Mouse (Mus musculus): ENCODE data around the gene Meig1.
"Not testable (repeated sequence)": the region's sequence is repeated elsewhere in the genome, so short reads cannot be mapped to it uniquely, and the experiment has no call there.

The Meig1 gene
- long read RNA-seq, experiment 1, result 0 reads
- long read RNA-seq, experiment 2, partial matches to known transcripts, result 0 of 1 reads
- long read RNA-seq, experiment 2, other reads (novel, unspliced or antisense), result 1 of 1 reads

DNA sequence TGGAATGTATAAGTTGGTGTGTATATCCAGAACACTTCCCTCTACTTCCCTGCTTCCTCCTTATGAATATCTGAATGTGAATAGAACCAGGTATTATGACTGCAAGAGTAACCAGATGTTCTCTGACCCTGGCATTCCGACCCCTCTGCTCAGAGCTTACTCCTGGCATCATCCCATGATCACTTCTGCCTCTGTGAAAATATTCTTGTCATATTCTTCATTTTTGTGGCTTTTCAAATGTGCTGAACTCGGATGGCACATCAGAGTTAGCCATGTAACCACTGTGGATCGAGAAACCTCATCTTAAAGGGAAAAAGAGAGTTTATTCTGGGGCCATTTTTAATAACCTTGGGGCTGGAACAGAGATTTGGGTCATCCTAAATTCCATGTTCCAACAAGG, at the start of gene Meig1:
TSS of gene Meig1 (minus strand) at position 101 of the 400 bp plus-strand sequence.
- intact Hi-C loops (cut with DNase I), result no loop called here

DNA sequence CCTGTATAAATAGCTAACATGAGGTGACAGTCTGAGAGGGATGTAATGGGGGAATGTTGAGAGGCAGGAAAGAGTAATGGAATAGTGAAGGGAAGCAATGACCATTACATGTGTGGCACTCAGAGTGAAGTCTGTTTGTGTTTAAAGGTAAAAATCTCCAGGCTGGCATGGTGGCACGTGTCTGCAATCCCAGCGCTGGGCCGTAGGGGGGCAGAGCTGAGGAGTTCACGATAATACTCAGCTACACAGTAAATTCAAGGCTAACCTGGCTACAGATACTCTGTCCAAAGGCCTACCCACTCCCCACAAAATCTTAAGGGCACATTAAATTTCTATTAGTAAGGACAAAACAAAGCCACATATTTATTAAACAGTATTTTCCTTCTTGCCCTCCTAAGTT, 34.1 kb upstream of the Meig1 start:
- intact Hi-C loops (cut with DNase I), result no loop called here

DNA sequence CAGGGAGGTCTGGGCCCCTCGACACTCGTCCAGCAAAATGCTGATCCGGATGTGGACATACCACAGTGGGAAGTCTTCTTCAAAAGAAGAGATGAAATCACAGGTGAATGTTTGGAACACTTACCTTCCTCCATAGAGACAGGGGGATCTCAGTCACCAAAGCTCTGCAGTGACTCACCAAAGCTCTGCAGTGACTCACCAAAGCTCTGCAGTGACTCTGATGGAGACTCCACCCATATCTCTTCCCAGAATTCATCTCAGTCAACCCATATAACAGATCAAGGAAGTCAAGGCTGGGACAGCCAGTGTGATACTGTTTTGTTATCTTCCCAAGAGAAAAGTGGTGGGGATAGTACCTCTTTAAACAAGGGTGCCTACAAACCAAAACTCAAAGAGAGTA, 30.6 kb upstream of the Meig1 start:
- intact Hi-C loops (cut with DNase I), result no loop called here

DNA sequence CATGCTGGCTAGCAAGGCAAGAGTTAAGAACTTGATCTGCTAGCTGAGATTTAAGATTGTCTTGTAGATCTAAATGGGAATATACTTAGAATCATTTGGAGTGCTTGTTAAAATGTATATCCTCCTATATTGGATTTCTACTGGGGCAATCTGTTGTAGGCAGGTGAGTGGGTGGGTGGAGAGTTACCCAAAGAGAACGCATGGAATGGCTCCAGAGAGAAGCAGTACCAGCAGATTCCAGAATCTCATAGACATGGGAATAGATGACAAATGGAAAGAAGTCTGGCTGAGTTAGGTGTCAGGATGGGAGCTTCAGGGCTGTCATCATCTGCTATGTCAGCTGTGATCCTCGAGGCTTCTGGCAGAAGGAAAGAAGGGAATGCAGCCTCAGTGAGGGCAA, 27.0 kb upstream of the Meig1 start:
- intact Hi-C loops (cut with DNase I), result no loop called here

DNA sequence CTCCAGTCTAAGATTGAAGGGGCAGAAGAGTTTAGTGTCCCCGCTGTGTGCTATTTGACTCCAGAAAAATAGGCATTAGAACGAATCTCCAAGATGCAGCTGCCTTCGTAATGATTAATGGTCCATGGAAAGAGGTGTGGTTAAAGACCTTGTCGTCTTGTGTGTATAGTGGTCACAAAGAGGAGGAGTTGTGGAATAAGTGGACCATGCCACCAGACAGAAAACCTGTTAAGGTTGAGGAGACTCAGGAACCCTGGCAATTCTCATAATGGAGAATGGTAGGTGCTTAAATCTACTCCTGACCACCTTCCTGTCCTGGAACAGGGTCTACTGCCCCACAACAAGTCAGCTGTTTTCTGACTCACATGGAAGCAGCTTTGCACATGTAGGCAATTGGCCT, 23.5 kb upstream of the Meig1 start:
- intact Hi-C loops (cut with DNase I), result no loop called here

DNA sequence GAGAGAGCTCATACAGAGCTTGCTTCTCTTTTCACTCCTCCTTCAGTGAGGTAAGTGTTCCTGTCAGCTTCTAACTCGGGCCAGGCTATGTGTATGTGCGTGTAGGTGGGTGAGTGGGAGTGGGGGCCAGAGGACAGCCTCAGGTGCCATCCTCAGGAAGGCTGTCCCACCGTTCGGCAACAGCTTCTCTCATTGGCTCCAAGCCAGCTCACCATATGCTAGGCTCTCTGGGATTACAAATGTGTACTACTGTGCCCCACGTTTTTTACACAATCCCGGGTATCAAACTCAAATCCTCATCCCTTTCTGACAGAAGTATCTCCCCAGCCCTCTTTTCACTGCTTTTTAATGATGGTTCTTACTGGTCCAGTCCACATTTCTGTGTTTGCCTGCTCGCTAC, 21.8 kb upstream of the Meig1 start:
- intact Hi-C loops (cut with DNase I), result no loop called here

DNA sequence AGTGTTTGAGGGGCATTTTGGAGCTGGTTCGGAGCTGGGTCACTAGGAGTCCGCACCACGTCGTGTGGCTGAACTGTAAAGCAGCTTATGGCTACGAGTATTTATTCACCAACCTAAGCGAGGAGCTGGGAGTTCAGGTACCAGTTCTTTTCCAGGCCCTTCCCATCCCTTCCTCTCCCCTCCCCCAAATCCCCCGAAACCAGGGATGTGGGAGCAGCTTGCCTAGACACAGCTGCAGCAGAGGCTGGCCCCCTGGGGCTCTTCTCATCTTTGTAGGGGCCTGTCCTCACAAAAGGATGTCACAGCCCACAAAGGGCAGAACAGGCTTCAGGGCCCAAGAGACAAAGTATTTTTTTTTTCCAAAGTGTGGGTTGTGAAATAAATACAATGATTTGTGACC, 15.5 kb upstream of the Meig1 start:
- intact Hi-C loops (cut with DNase I), result no loop called here

DNA sequence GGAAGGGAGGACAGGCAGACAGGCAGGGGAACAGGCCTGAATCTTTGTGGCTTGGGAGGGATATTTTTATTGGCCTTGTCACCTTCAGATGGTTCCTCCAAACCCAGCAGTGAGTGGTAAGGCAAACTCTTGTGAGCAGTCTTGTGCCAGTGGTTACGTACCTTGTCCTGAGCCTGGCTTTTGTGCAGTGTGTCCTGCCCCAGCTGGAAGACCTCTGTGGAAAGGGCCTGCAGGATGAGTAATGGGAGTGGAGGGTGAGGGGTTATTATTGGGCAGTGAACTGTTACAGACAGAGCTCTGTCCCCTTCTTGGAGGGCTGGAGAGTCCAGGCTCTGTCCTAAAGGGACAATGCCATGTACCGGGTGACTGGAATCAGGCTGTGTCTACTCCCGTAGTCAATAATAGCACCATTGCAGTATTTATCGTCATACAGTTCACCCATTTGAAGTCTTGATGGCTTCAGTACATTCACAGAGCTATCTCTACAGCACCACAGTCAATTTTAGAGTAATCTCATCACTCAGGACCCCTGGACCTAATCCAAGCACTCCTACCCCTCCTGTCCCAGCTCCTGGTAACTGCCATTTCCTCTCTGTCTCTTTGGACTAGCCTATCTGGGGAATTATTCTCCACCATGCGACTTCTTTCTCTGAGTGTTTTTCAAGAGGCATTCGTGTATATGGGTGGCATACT, 13.1 kb upstream of the Meig1 start:
- intact Hi-C loops (cut with DNase I), result no loop called here

DNA sequence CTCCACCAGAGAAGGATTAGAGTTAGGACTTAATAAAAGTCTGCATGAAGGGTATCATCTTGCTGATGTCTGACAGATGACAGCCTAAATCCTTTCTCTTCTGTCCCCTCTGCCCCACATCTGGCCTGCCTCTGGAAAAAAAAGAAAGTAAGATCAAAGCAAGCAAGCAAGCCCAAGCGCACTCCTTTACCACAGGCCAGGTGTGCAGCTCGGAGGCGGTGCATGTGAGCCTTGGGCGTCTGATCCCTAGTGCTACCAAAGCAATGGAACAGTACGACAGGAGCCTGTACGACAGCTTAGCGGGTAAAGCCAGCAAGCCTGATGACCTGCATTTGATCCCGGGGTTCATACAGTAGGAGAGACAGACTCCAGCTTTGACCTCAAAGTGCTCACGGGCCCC, 8.5 kb upstream of the Meig1 start:
- intact Hi-C loops (cut with DNase I), result no loop called here

DNA sequence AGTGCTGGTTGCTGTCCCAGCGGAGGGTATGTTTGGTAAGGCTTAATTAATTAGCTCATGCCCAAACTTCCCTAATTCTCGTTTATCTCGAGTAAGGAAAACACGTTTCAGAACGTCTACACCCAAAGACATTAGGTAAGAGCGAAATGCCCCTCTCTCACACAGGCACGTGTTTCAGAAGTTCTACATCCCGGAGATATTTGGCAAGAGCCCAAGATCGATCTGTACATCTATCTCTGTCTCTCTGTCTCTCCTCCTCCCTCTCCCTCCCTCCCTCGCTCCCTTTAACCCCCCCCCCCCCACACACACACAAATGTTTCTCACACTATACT, 2.1 kb upstream of the Meig1 start:
- intact Hi-C loops (cut with DNase I), result no loop called here

DNA sequence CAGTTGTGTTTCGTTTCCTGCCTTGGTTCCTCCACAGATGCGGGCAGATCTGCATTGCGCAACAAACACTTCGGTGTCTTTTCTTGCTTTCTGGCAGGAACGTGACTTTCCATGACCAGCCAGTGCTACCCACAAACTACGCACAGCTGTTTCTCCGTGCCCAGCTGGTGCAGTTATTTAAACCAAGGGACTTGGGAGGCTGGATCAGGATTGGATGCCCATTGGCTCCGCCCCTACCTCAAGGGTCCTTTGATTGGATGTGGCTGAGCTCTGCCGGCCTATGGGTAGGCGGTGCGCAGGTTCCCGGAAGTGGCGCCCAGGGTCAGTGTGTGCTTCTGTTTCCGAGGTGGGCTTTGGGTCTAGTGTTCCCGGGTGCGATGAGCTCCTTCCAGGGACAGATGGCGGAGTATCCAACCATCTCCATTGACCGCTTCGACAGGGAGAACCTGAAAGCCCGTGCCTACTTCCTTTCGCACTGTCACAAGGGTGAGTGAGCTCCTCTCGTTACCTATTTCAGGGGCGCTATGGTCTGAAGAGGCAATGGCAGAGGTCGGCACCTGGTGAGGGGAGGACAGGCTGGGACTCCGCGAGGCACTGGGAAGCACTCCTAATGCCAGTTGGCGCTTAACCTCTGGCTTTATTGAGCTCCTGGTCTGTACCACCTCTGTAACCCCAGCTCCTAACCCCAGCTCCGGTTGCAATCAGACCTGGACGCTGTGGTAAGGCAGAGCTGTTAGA, 1.6 kb upstream of the Meig1 start, which contains the start of gene Dclre1c:
TSS of gene Dclre1c (plus strand) at position 291 of the 738 bp plus-strand sequence.
- intact Hi-C loops (cut with DNase I), result no loop called here

DNA sequence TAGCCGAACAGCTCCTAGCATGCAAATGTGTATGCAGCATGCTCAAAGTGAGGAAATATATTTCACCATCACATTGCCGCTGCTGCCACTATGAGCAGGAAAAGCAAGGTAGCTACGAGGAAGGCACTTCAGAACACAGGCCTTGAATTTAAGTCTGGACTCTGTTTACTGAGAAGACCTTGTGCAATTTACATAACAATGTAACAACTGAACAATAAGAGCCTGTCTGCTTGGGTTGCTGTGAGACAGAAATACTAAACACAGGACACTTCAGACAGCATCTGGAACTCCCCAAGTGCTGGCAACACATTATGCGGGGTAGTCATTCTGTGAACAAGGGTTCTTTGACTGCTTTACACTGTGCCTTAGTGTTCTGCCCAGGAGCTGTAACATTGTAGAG, 2.3 kb downstream of the Meig1 start:
- intact Hi-C loops (cut with DNase I), result no loop called here

DNA sequence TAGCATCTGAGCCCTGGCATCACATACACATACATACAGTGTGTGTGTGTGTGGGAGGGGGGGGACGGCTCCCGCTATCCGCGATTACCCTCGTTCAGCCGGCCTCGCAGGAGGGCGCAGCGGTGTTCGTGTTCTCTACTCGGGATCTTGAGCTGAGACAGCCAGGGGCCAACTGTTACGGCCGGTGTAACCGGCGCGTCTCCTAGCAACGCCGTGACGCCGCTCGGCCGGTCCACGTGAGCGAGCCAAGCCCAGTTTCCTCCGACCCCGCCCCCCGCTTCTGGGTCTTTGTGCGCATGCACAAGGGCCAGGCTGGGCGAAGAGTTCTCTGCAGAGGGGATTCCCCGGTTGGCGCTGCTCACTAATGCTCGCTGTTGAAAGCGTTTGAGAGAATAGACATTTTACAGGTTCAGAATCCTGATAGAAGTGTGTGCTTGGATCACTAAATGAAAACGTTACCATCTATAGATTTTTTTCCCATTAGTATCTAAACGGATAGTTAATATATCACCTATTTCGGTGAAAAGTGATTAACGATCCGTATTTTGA, 3.5 kb downstream of the Meig1 start:
- intact Hi-C loops (cut with DNase I), result loop anchor here (5.0 kb wide), 1 partner anchor 93 kb away; the partner anchor contains the start of genes Cdnf, Gm45902 and Hspa14

DNA sequence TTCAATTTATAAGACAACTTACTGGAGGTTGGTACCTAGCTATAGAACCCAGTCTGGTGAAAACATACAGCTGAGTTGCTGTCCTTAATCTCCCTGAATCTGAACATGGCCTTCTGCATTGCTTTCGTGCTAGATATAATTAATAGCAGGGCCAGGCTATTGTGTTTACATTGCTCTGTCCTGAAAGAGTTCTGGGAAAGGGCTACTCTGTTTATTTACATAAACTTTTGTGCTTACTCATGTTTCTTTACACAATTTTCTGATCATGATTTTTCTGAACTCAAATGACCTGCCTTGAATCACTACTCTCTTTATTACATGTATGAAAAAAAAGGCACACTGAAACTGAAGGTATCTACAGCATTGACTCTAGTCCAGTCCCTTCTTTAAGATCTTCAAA, 6.8 kb downstream of the Meig1 start:
- intact Hi-C loops (cut with DNase I), result loop anchor here (5.0 kb wide), 1 partner anchor 97 kb away; the partner anchor contains the start of genes Cdnf, Gm45902 and Hspa14

DNA sequence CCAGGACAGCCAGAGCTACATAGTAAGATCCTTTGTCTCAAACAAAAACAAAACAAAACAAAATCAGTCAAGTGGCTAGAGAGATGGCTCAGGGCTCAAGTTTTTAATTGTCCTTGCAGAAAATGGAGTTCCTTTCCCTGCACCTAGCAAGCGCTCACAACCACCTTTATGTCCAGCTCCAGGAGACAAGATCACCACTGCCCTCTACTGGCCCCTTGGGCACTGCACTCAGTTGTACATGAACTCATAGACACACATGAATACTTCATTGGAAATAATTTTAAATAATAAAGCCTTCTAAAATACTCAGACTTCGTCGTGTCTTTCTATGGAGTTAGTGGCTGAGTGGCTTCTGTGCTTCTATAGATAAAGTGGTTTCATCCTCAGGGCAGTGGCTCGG, 8.2 kb downstream of the Meig1 start:
- intact Hi-C loops (cut with DNase I), result loop anchor here (1.0 kb wide), 1 partner anchor 64 kb away; no protein-coding TSS in a partner anchor

DNA sequence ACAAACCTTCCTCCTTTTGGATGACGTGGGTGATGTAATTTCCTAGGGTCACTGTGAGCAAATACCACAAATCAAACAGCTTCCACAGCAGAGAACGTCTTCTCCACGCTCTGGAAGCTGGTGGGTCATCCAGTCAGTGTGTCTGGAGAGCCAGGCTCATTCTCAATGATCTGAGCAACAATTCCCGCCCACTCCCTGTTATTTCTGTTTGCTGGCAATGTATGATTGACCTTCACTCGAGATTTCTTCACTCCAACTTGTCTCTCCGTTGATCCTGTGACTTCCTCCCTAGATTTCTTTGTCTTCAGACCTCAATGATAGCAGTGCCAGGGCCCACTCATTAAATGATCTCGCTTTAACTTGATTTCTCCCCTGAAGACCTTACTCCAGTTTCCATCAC, 14.7 kb downstream of the Meig1 start:
- intact Hi-C loops (cut with DNase I), result no loop called here

DNA sequence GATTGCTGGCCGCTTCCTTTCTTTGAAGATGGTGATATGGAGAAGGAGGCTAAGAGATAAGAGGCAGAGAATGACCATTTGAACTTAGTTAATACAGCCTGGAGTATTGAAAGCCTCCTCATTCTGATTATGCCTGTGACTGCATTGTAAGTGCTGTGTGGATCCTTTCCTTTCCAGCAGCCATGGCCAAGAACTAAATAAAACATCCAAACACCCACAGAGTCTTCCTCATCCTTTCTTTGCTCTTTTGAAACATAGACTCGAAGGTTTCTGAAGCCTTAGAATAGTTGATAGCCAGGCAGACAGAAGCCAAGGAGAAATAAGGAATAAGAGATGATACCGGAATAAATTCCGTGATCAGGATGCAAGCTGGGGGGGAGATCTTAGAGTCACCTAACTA, 16.5 kb downstream of the Meig1 start:
- intact Hi-C loops (cut with DNase I), result no loop called here

DNA sequence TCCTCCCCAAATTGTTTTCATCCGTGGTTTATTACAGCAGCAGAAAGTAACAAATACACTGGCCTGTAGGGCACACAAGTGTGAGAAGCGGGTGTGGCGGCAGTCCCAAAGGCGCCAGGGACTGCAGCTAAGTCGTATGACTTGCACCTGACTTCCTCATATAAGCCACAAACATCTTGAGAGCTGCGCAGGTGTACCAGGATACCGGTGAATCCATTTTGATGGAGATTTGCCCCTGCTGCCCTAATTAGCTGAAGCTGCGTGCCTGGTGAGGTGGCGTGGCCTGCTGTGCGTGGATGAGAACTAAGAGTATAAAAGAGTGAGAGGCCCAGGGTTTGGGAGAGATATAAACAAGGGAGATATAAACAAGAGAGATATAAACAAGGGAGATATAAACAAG, 25.3 kb downstream of the Meig1 start, which contains the start of gene Olah:
TSS of gene Olah (minus strand) at position 101 of the 400 bp plus-strand sequence.
- intact Hi-C loops (cut with DNase I), result not testable (repeated sequence)

DNA sequence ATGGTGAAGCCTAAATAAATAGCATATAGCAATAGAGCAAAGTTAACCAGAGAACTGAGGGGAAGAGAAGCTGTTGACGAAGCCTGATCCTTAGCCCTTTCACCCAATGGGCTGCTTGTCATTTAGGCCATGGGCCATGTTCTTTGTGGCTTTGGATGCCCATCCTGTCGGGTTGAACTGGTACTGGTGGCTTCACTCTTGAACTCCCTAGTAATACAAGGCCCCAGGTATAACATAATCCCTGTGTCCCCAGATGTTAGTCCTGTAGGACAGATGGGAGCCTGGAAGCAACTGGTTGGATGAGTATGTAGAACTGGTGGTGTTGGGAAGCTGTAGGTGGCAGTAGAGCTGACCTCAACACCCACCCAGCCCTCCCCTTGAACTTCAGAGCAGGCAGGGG, 30.5 kb downstream of the Meig1 start:
- intact Hi-C loops (cut with DNase I), result no loop called here

DNA sequence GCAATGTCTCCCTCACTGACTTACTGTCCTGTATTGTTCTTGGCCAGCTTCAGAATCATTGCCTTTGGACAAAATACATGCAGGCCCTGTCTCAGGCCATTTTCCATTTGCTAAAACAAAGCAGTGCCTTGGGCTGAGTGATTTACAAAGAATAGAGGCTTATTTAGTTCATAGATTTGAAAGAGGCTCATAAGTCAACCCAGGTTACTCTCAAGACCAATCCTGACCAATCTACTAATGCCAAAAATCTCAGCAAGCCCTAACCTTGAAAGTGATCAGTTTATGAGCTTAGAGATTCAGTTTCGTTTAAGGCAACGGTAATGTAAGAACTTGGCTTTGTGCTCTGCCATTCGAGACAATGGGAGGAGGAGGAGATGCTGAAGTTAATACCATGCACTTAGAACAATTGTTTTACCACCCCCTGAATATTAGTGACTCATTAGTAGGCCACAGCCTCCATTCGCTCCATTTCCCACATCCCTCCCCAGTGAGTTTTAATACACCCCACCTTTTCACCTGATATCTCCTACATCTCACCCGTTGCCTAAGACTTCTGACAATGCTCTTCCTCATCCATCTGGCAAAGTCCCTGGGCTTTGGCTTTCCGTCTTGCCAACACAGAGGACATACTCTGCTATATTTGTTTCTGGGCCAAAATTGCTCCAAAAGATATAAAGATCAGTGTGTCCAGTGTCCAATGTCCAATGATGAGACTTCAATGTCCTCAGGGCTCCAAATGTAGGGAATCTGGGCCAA, 35.2 kb downstream of the Meig1 start:
- intact Hi-C loops (cut with DNase I), result no loop called here

DNA sequence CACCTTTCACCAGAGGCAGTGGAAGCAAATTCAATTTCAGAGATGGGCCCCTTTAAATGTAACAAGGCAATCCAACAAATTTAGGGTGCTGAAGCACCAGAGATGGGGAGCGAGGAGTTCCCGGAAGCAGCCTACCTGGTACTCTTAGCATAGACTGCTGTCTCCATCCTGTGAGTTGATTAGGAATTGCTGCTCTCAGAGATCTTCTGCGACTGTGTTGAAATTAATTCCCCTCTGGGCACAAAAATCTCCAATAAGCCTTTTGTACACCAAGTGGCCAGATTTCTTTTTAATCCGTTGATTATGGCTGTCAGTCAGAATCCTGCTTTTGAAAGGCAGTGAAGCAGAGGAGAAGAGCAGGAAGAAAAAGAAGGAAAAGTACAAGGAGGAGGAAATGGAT, 57.3 kb downstream of the Meig1 start:
- intact Hi-C loops (cut with DNase I), result no loop called here

DNA sequence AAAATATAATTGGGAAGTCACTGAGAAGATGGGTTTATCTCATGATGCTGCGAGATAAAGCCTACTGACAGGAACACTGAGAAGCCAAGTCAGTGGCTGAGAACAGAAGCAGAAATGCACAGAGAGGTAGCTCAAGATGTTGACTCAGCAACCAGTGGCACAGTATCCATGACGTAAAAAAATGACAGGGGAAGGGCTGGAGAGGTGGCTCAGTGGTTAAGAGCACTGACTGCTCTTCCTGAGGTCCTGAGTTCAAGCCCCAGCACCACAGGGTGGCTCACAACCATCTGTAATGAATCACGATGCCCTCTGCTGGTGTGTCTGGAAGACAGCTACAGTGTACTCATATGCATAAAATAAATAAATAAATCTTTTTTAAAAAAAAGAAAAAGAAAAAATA, 61.4 kb downstream of the Meig1 start:
- intact Hi-C loops (cut with DNase I), result no loop called here

All from adrenal gland (tissue).